Mouse (Mus musculus) bone marrow macrophage, adult 2 months (primary cell): ENCODE results near the gene Zpr1.

ENCODE experiments used
- CTCF ChIP-seq: IDR thresholded peaks from 2 replicates; pipeline ENCODE4 v1.5.1; 2012; ENCODE audit warnings: low read depth, mild to moderate bottlenecking, low read length, moderate library complexity
- POLR2A ChIP-seq: IDR thresholded peaks from 2 replicates; pipeline ENCODE4 v1.6.1; 2012; ENCODE audit warnings: mild to moderate bottlenecking, low read depth, low read length, borderline replicate concordance

GRCm38 (mm10) chr9:46302142-46302541 lies 29.3 kb downstream of the Zpr1 start:
- TF ChIP-seq CTCF, result no peak
- no peak for TF ChIP-seq POLR2A
